Mouse (Mus musculus) spleen, embryonic (tissue): ENCODE measurements around the gene Acp7.

Experiments used
- CTCF ChIA-PET: fragments of 350-600 bp; sonication (Branson Sonifier 250); formaldehyde crosslinking; loops from one replicate; lab custom pipeline; 2022; lab: Charles Lee

Gene Acp7

DNA sequence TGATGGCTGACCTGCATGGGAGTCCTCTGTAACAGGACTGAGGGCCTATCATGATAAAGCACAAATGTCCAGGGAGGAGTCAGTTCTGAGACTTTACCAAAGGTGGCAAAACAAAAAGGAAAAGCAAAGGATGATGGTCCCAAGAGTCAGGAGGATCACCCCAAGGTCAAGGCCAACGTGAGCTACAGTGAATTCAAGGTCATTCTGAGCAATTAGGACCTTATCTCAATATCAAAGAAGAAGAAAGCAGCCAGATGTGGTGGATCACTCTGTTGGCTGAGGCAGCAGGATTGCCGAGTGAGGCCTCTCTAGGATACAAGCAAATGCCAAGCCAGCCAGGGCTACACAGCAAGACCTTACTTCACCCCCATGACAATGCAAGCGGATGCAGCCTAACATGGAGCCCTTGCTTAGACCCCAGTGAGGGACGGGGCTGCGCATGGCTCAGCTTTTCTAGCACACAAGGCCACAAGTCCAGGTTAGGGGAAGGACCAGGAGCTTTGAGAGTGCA is 52.5 kb downstream of the Acp7 start:
- CTCF ChIA-PET, result no interaction called here

DNA sequence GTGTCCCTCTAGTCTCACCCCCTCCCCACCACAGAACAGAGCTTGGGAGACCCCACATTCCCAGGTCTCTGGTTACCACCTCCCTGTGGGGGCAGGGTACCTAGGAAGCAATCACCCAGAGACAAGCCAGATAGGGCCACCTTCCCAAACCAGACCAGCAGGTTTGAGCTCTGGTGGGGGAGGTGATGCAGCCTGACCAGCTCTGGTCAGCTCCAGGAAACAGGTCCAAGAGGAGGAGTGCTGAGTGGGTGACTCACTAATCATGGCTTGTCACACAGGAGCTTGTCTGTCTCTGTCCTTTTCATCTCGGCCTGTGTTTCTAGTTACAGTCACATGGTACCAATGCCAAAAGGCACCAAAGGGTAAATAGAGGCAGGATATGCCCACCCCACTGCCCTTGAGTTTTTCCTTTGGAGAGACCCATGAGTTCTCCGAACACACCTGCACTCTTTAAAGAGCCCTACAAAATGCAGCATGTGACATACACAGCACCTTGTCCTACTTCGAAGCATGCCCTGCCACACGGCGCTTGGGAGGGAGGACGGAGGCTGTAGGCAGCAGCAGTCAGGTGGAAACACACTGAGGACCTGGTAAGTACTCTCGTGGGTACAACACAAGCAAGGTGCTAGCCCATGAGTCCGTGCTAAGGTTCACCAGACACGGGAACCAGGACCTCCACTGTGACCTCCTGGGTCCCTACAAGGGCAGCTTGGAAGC is 53.1 kb downstream of the Acp7 start:
- CTCF ChIA-PET, result interaction anchor here (0.6 kb wide), 1 partner anchor 15 kb away, joined by 3 read pairs; no protein-coding TSS in a partner anchor

DNA sequence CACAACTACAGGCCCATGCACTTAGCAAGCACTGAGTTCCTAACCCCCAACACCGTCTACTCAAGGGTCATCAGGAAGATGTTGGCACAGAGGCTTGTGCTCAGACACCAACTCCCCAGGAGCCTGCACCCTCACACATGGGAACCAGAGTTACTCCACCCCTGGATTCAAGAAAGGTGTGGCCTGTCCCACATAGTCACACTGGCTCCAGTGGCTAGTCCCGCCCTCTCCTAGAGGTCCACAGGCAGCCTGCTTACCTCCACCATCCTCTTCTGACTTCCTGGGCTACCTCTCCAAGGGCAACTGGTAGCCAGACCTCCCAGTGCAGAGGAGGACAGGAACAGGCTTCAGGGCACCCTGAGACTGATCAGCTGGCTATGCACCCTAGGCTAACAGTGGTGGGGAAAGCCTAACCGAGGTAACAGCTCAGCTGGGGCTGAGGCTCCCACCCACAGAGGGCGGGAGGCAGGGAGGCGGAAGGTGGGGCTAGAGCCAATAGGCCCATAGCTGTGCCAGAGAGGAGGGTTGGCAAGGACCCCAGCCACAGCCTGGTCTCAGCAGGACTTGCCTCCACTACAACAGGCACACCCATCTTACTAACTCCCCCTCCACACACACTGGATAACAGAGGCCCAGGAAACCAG is 54.7 kb downstream of the Acp7 start:
- CTCF ChIA-PET, result no interaction called here

DNA sequence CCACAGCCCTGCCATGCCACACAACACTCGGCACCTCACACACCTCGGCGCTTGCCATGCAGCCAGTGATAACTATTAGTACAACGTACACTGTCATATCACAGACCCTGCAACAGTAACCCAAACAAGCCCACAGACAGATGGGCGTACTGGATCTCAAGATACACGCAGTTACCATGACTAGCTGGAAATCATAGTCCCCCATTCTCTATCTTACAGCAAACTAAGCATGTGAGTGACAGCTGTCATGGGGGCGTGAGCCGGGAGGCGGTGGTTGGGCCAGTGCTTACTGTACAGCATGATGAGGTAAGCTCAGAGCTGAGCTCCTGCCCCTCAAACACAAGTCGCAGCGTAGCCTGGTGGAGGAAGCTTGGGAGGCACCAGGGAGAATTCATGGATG is 55.5 kb downstream of the Acp7 start:
- CTCF ChIA-PET, result no interaction called here

DNA sequence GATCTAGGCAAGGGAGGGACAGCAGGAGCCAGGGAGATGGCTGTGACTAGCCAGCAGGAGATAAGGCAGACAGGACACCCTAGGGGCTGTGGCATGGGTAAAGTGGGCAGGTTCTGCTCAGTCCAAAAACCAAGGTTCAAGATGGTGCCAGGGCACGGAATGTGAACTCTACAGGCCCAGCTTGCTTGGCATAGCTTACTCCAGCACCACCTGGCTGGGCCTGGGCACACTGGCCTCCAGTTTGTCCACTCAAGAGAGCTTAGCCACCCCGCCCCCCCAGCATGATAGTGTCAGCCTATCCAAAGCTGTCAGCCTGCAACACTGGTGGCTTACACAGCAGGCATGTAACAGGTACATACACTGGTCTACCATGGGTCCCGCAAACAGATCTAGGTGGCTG is 57.9 kb downstream of the Acp7 start:
- CTCF ChIA-PET, result no interaction called here

DNA sequence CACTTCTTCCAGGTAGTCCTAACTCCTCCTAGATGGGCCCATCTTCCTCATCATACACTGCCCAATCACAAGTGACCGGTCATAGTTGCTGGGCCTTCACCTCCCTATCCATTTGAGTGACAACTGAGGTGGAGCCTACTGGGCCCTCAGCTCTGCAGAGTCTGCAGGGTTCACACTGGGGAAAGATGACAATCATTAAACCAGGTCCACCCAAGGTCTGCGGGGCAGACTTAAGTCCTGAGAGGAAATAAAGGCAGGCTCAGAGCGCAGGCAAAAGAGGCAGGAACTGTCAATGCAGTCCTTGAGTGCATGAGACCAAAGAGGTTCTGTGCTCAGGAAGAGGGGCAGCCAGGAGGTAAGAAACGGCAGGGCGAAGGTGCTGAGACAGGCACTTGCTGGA is 58.4 kb downstream of the Acp7 start:
- CTCF ChIA-PET, result no interaction called here

DNA sequence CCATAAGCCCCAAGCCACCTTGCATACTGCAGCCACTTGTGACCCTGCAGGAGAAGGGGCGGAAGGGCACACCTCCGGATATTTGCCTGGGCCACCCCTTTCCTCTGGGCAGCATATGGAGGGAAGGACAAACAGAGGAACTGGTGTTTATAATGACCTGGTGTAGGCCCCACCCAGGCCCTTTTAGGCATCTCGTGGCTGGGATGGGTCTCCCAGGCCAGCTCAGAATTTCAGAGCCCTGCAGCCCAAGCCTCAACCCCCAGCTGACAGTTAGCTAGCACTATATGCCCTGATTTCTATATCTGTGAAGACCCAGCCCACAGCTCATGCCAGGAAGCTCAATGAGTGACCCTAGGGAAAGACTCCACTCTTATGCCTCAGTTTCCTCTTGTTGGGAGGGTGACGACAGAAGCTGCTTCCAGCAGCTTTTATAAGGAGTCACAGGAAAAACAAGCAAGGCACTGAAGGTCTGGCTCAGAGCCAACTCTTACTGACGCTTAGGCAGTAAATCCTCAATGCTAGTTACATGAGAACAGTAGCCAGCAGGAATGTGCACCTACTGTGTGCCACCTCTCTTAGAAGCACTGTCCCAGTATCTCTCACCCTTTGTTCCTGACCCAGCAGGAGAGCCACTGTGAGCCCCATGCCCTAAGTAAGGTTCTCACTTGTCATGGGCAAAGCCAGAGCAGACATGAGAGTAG is 60.0 kb downstream of the Acp7 start:
- CTCF ChIA-PET, result interaction anchor here (0.5 to 0.6 kb wide), 2 partner anchors 25 to 56 kb away, joined by 3 to 7 read pairs; no protein-coding TSS in a partner anchor

DNA sequence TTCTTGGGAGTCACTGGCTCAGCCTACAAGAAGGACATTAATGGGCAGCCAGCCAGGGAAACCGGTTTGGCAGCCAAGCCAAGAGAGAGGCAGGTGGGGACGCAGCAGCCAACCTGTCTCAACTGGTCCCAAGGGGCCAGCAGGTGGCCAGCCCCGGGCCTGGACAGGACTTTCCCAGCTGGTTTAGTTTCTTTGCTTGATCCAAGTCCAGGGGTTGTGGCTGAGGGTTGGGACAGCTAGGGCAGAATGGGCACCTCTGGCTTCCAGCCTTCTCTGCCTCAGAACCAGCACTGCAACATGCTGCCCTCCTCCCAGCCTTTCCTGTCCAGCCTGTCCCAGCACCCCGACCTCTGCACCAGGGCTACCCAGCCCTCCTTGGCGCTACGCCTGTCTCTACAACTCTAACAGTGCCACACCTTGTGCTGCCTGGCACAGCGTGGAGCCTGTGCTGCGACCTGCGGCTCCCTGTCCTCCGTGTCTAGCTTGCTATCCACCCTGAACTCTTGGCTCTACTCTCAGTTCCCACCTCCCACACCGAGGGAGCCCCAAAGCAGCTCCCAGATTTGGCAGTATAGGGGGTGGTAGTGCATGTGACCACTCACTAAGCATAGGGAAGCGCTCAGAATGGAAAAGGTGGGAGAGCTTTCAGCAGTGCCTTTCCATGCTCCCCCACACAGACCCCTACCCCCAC is 60.7 kb downstream of the Acp7 start:
- CTCF ChIA-PET, result interaction anchor here (0.5 to 2.1 kb wide), 5 partner anchors 25 to 56 kb away, joined by 3 to 7 read pairs (median 3); no protein-coding TSS in a partner anchor

DNA sequence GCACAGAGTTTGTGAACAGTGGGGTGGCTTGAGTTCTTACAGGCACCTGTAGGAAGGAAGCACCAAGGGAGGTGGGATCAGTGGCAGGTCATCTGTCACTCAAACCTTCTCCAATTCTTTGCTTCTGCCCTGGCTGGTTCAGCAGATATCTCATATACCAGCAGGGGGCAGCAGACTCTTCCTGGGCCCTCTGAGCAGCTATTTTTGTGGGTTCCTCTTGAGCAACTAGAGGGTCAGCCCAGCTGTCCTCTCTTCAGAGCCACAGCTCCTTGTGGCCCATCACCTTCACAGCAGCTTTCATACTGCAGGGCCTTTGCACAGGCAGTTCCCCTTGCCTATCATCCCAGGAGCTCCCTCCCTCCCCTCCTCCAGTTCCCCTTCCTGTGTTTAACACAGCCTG is 62.9 kb downstream of the Acp7 start:
- CTCF ChIA-PET, result interaction anchor here (0.6 to 2.1 kb wide), 3 partner anchors 30 to 35 kb away, joined by 3 to 7 read pairs (median 5); partner anchors contain the start of genes Pak4 and Samd4b

DNA sequence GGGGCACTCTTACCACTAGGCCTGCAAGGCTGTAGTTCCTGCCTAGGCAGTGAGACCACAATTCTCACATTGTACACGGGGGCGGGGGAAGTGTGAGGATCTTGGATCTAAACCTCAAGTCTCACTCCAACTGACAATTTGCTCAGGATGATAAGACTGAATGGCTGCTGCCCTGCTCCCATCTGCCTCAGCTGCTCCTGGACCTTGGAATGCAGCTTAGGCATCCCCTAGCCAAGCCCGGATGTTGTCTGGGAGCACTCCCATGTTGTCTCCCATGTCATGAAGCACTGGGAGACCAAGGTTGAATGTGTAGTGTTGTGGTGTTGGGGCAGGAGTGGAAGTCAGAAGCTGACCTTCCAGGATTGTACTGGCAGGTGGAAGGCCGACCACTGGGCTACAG is 63.6 kb downstream of the Acp7 start:
- CTCF ChIA-PET, result interaction anchor here (0.7 kb wide), 1 partner anchor 158 kb away, joined by 3 read pairs; no protein-coding TSS in a partner anchor

DNA sequence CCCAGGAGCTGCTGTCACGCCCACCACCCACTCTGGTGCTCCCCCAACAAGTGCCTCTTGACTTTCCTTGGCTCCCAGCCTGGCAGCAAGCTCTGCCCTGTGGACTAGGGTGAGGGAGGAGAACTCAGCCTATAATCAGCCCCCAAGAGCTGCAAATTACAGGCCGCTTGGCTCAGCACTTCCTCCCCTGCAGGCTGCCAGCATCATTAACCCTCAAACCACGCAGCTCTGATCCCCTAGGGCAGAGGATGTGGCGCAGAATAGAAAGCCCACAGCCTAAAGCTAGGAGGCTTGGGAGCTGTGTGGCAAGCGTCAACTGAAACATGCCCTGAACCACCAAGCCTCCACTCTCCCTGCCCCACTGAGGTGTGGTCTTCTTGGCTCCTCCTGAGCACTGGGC is 65.7 kb downstream of the Acp7 start:
- CTCF ChIA-PET, result no interaction called here

DNA sequence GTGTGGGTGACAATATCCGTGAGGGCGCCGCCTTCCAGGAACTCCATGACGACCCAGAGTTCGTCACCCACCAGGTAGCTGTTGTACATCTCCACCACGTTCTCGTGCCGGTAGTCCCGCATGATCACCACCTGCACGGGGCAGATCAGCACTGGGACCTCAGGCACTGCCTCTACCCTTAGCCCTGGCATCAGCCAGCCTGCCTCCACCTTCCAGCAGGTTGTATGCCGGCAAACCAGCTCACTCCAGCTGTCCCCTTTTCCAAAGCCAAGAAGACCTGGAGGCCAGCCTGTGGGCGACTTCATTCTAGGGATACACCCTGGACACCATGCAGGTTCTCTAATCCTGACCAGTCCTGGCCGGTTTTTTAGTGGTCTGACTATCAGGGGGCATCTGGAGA is 68.2 kb downstream of the Acp7 start:
- CTCF ChIA-PET, result no interaction called here

DNA sequence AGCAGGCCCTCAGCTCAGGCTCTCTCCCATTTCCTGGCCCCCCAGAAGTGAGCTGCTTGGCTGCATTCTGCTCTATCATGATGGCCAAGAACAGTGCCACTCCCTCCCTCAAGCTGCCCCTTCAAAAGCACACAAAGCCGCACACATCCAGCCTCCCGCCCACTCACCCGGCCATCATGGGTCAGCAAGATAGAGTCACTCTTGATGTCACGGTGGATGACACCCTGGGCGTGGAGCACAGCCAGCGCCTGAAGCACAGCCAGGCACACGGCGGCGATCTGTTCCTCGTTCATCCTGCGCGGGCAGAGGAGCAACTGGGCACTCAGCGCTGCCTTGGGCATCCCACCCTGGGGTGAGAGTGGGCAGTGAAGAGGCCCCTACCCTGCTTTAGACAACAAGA is 68.8 kb downstream of the Acp7 start:
- CTCF ChIA-PET, result no interaction called here

DNA sequence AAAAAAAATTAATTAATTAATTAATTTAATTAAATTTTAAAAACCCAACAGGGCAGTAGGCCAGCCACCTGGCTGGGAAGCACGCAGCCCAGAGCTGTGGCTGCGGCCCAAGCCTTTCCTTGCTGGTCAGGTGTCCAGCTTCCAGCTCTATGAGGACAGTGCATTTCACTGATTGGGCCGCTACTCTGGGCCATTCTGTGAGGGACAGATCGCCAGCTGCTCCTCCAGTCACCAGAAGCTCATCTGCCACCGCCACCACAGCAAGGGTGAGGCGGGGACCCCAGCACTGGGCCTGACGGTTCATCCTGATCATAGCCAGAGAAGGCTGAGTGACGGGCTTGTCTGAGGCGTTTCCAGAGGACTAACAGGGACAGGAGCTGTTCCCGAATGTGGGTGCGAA is 69.2 kb downstream of the Acp7 start:
- CTCF ChIA-PET, result no interaction called here

DNA sequence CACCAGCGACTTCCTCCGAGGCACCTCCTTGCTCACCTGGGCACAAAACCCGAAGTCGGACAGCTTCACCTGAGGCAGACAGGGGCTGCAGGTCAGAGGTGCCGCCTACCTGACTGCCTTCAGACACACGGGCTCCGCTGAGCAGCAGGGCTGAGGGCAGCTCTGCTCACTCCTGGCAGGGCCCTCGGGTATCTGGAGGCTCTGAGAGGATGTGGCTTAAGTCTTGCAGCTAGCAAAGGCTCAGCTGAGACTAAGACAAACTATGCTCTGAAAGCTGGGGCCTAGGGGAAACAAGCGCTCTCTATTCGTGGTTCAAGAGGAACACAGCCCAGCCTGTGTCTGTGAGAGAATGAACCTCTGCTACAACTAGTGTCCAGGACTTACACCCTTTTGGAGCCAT is 70.3 kb downstream of the Acp7 start:
- CTCF ChIA-PET, result no interaction called here

DNA sequence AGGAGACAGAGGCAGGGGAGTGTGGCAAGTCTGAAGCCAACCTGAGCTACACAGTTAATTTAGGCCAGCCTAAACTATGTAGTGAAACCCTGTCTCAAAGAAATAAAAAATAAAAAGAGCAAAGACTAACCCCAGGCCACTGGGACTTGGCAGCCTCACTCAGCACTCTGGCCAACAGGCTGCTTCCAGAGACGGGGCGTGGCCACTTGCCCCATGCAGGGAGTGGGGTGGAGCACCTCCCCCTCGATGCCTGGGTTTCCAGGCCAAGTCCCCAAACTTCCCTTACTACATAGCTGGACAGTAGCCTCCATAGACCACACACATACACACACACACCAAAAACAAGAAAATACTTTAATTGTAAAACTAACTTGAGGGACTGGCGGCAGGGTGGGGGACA is 72.6 kb downstream of the Acp7 start:
- CTCF ChIA-PET, result no interaction called here

DNA sequence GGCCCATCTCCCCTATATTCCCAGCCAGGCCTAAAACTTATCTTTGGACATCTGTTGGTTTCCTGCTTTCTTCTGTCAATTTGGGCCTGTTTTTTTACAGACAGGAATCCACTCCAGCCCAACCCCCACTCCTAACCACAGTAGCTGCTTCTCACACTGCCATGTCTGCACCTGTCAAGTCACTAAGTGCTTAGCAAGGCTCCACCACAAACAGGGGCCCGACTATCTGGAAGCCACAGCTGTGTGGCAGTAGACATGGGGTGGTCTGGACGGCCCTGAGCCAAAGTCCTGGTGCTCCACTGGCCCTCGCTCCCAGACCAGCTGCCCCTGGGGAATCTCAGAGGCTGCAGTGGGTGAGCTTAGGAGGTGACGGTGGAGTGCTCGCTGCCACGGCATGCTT is 73.4 kb downstream of the Acp7 start:
- CTCF ChIA-PET, result no interaction called here
